Mouse (Mus musculus): ENCODE data around the gene Fcer1g.

GRCm38 (mm10) chr1:171216241-171216955 lies 17.8 kb downstream of the Fcer1g start:
- TF ChIP-seq CTCF (IDR thresholded peaks at IDR 0.05; ENCODE audit: extremely low read depth, insufficient read depth, low read length) (no peak), POLR2A (IDR thresholded peaks at IDR 0.05; ENCODE audit: extremely low read depth, insufficient read depth, low read length) (no peak)

Measured in cortical plate, adult 2 months (tissue).